Mouse (Mus musculus) hindbrain, embryonic 15.5 days (tissue): ENCODE measurements at regions not wholly inside any gene's neighbourhood (a gene's known extent, or its start where the extent isn't known, plus 50 kb on each side); places are given as distances from the start of the nearest gene placed in this dataset.

Experiments
- ATAC-seq: fragments of 200-750 bp; cut with Nextera tagmentation; 2 replicates; pipeline ENCODE4 v1.8.0; 2017; ENCODE audit warnings: low read depth, moderate number of reproducible peaks, moderate TSS enrichment; ENCODE audit not compliant: low FRiP score
- H3K27ac ChIP-seq: fragments of 300-500 bp; sonication (generic); replicated peaks from 2 replicates; pipeline ENCODE4 v1.5.1; 2015; ENCODE audit warnings: mild to moderate bottlenecking, inconsistent platforms
- H3K27me3 ChIP-seq: fragments of 300-500 bp; sonication (generic); 2 replicates; pipeline ENCODE4 v1.6.1; 2015; ENCODE audit warnings: control low read depth, inconsistent platforms
- H3K36me3 ChIP-seq: fragments of 300-500 bp; sonication (generic); 2 replicates; pipeline ENCODE4 v1.6.1; 2015; ENCODE audit warnings: control low read depth, inconsistent platforms
- H3K4me1 ChIP-seq: fragments of 300-500 bp; sonication (generic); replicated peaks from 2 replicates; pipeline ENCODE4 v1.6.1; 2015; ENCODE audit warnings: control low read depth, inconsistent platforms
- H3K4me2 ChIP-seq: fragments of 300-500 bp; sonication (generic); 2 replicates; pipeline ENCODE4 v1.6.1; 2015; ENCODE audit warnings: moderate library complexity, mild to moderate bottlenecking, inconsistent platforms
- H3K4me3 ChIP-seq: fragments of 300-500 bp; sonication (generic); 2 replicates; pipeline ENCODE4 v1.5.1; 2015; ENCODE audit warnings: mild to moderate bottlenecking, inconsistent platforms
- H3K9ac ChIP-seq: fragments of 300-500 bp; sonication (generic); 2 replicates; pipeline ENCODE4 v1.6.1; 2015; ENCODE audit warnings: inconsistent platforms
- H3K9me3 ChIP-seq: fragments of 300-500 bp; sonication (generic); 2 replicates; pipeline ENCODE4 v1.6.1; 2016; ENCODE audit warnings: control low read depth, inconsistent platforms
- WGBS: fragments of 180-500 bp; shearing (Covaris S2); methylation state at CpG from one replicate; pipeline ENCODE4 v1.1.7; 2015; 5-methylcytosine and 5-hydroxymethylcytosine counted together

- Histone ChIP-seq H3K4me3 (no peak overlapping the region), H3K9me3 (no peaks in the 10 kb centered on the region), H3K36me3 (no peaks in the 10 kb centered on the region), H3K27me3 (no peaks in the 10 kb centered on the region), H3K4me2 (no peak overlapping the region), H3K4me1 (peaks cover 13% of the 10 kb centered on the region), H3K9ac (no peak overlapping the region), H3K27ac (no peak overlapping the region)
- WGBS = 81% methylated on average over 1 of the region's 1 CpGs
- no peak for ATAC-seq
Observed at GRCm38 (mm10) chr12:45833871-45834270, 759.4 kb upstream of the Stxbp6 start.

DNA sequence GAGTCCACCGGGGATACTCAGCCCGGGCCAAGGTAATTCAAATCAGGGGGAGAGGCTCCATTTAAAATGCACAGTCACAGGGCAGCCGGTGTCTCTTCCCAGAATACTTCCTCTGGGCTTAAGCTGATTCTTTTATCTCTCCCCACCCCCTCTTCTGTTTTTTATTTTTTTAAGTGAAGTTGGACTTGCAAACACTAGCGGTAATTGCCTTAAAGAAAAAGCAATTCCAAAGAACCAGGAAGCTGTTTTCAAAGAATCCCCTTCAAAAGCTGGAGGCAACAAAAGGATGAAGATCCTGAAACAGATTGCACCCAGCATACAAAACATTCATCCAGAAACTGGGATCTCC, 758.9 kb upstream of the Stxbp6 start:
- no peaks in the 10 kb centered on the region for H3K36me3 ChIP-seq
- no peaks in the 10 kb centered on the region for H3K9me3 ChIP-seq
- peak overlapping the region; percentile 14; the same call in 1 of the 2 replicates for H3K4me2 ChIP-seq
- peaks cover 13% of the 10 kb centered on the region for H3K4me1 ChIP-seq
- no peak overlapping the region for H3K9ac ChIP-seq
- H3K27me3 ChIP-seq = no peaks in the 10 kb centered on the region
- H3K27ac ChIP-seq = no peak overlapping the region
- H3K4me3 ChIP-seq = no peak overlapping the region
- WGBS = 10% methylated on average over 4 of the region's 4 CpGs
- ATAC-seq = peak; percentile 69; the same call in 1 of the 2 replicates

- H3K4me1 ChIP-seq = peaks cover 13% of the 10 kb centered on the region
- WGBS = 32% methylated on average over 9 of the region's 9 CpGs
- peak overlapping the region; percentile 51; the same call in 1 of the 2 replicates for H3K27ac ChIP-seq
- no peaks in the 10 kb centered on the region for H3K36me3 ChIP-seq
- H3K27me3 ChIP-seq = no peaks in the 10 kb centered on the region
- H3K4me2 ChIP-seq = peak overlapping the region; percentile 14; the same call in 1 of the 2 replicates
- peak; percentile 30; the same call in 1 of the 2 replicates for ATAC-seq
- no peak overlapping the region for H3K4me3 ChIP-seq
- H3K9me3 ChIP-seq = no peaks in the 10 kb centered on the region
- H3K9ac ChIP-seq = no peak overlapping the region
Observed at GRCm38 (mm10) chr12:45832671-45833413, 758.3 kb upstream of the Stxbp6 start.

DNA sequence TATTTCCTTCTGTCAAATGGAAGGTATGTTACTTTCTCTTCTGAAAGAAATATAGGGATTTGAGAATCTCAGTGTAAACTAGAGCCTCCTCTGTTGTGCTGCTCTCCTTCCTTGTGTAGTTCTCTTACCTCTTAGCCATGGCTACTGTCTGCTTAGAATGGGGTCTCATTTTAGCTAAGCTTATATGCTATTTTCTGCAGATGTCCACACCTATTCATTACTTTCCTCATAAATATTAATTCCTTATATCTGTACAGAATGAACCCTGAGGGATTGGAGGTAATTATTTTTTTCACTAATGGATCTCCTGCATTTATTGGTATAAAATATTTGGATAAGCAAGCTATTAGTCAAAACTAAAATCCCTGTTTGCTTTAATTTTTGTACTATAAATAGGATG, 750.4 kb upstream of the Stxbp6 start:
- Histone ChIP-seq H3K4me3 (no peak overlapping the region), H3K4me1 (no peaks in the 10 kb centered on the region), H3K27me3 (no peaks in the 10 kb centered on the region), H3K9me3 (no peaks in the 10 kb centered on the region), H3K4me2 (no peak overlapping the region), H3K9ac (no peak overlapping the region), H3K36me3 (no peaks in the 10 kb centered on the region), H3K27ac (no peak overlapping the region)
- ATAC-seq = no peak
